Mouse (Mus musculus): ENCODE measurements around the gene Arap1.

The Arap1 gene

GRCm38 (mm10) chr7:101347767-101348270 is at the start of gene Arap1:
Gene Arap1, plus strand, starts transcription at chr7:101348067.
- DNase-seq = no peak

- no peak for DNase-seq
These were observed 49.5 kb upstream of the Arap1 start for GRCm38 (mm10) chr7:101298375-101298774.

GRCm38 (mm10) chr7:101301361-101301880 is 46.4 kb upstream of the Arap1 start:
- peak; percentile 52 for DNase-seq

- peak; percentile 97 for DNase-seq
These were observed 45.9 kb upstream of the Arap1 start, which contains the start of gene Atg16l2 for GRCm38 (mm10) chr7:101301881-101302456. Gene Atg16l2, minus strand, starts transcription at chr7:101302251.

- DNase-seq = no peak
These were observed 45.2 kb upstream of the Arap1 start for GRCm38 (mm10) chr7:101302691-101303090.

- DNase-seq = no peak
These were observed 41.0 kb upstream of the Arap1 start for GRCm38 (mm10) chr7:101306841-101307240.

- DNase-seq = no peak
These were observed 37.9 kb upstream of the Arap1 start for GRCm38 (mm10) chr7:101309985-101310326.

- peak; percentile 98 for DNase-seq
These were observed 37.4 kb upstream of the Arap1 start for GRCm38 (mm10) chr7:101310327-101311028.

- DNase-seq = no peak
These were observed 36.8 kb upstream of the Arap1 start for GRCm38 (mm10) chr7:101311061-101311460.

- DNase-seq = no peak
These were observed 34.8 kb upstream of the Arap1 start for GRCm38 (mm10) chr7:101313033-101313432.

- DNase-seq = no peak
These were observed 33.5 kb upstream of the Arap1 start for GRCm38 (mm10) chr7:101314396-101314795.

- no peak for DNase-seq
These were observed 32.2 kb upstream of the Arap1 start for GRCm38 (mm10) chr7:101315699-101316098.

GRCm38 (mm10) chr7:101316591-101317001 is 31.3 kb upstream of the Arap1 start:
- no peak for DNase-seq

GRCm38 (mm10) chr7:101317014-101317413 is 30.9 kb upstream of the Arap1 start, which contains the start of gene Stard10:
Gene Stard10, plus strand, starts transcription at chr7:101317086.
- DNase-seq = no peak

- no peak for DNase-seq
These were observed 29.0 kb upstream of the Arap1 start for GRCm38 (mm10) chr7:101318848-101319247.

- DNase-seq = no peak
These were observed 28.1 kb upstream of the Arap1 start for GRCm38 (mm10) chr7:101319796-101320195.

GRCm38 (mm10) chr7:101320399-101321217 is 27.3 kb upstream of the Arap1 start:
- peak; percentile 62 for DNase-seq

GRCm38 (mm10) chr7:101321218-101321827 is 26.5 kb upstream of the Arap1 start:
- DNase-seq = peak; percentile 65

- peak; percentile 42 for DNase-seq
These were observed 24.7 kb upstream of the Arap1 start for GRCm38 (mm10) chr7:101323141-101323594.

GRCm38 (mm10) chr7:101324142-101324962 is 23.5 kb upstream of the Arap1 start:
- peak; percentile 39 for DNase-seq

GRCm38 (mm10) chr7:101326006-101326405 is 21.9 kb upstream of the Arap1 start:
- DNase-seq = no peak

- DNase-seq = no peak
These were observed 20.6 kb upstream of the Arap1 start for GRCm38 (mm10) chr7:101327263-101327662.

Measured in cerebellum, adult 8-10 months (tissue).